Mouse (Mus musculus) embryo, embryonic 9.5 days (tissue): Measurements from ENCODE around the gene Tigar.

Source experiments
- DNase-seq: peaks from one replicate; pipeline ENCODE4 v3.0.0-alpha.2; 2017; ENCODE audit errors: extremely low spot score

The Tigar gene

DNA sequence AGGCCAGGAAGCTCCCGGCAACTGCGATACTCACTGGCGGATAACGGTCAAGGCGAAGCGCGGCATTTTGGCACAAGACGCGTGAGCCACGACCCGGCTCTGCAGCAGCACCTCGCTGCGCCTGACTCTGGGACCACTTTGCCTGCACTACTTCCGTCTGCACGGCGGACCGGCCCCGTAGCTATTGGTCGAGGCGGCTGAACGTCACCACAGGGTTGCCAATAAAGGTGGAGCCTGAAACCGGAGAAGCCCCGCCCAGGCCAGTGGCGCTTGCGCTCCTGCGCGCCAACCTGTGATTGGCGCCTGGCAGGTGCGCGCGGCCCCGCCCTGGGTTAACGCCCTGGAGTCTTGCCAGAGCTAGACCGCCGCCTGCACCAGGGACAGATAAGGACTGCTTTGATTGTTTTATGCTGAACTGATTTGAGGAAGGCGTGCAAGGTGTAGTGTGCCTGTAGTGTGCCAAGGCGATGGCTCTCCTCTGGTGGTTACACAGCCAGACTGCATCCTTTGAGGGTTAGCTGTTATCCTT, at the start of gene Tigar:
TSS of gene Tigar (minus strand) at position 156 of the 529 bp plus-strand sequence.
- peak; percentile 89 for DNase-seq

DNA sequence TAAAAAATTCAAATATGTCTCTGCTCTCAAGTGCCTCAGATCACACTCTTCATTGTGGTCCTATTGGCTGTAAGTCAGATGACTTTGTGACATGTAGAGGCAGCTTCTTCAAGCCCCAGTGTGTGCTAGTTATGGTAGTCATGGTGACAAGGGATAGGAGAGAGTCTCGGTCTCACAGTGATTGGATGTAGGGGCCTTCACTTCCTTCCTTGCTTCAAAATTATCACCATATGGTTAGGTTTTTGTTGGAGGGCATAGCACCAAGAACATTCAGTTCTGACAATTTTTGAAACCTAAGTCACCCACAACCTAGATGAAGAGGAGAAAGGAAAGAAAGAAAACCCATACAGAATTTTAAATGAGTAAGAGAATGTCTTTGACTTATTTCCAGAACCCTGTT, 48.0 kb upstream of the Tigar start:
- no peak for DNase-seq

DNA sequence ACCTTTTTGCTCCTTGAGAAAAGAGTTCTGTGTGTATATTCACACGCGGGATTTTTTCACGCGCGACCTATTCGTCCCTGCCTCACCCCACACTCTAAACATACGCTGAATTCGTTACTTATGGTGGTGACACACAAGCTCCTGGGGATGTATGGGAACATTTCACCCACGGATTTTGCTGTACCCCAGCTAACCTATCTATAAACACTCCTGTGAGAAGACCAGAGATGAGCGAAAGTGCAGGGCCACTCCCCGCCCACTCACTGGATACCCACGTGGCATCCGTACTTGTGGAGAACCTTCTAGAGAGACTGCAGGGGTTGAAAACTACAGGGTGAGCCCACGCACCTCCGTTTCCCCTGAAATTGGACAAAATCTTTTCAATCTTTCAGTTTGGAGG, 46.1 kb upstream of the Tigar start:
- no peak for DNase-seq

DNA sequence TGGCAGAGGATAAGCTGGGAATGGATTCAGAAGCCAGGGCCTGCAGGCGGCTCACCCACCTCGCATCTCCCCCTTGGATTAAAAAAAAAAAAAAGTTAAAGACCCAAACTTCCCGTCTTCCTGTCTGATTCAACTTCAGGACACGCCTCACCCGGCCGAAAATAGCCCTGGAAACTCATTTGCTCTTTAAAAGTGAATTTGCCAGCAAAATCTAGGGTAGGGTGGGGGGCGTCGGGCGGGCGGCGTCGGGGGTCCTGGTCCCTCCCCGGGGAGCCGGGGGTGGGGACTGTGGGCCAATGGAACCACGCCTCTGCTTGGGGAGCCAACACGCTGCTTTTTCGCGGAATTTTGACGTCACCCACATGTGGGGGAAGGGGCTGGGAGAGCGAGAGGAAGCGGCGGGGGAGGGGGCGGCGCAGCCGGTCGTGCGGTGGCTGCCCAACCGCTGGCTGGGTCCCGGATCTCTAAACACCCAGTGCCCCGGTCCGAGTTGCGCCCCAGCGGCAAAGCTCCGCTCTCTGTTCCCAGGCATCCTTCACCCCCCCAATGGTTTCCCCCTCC, 45.4 kb upstream of the Tigar start:
- DNase-seq, result peak; percentile 94

DNA sequence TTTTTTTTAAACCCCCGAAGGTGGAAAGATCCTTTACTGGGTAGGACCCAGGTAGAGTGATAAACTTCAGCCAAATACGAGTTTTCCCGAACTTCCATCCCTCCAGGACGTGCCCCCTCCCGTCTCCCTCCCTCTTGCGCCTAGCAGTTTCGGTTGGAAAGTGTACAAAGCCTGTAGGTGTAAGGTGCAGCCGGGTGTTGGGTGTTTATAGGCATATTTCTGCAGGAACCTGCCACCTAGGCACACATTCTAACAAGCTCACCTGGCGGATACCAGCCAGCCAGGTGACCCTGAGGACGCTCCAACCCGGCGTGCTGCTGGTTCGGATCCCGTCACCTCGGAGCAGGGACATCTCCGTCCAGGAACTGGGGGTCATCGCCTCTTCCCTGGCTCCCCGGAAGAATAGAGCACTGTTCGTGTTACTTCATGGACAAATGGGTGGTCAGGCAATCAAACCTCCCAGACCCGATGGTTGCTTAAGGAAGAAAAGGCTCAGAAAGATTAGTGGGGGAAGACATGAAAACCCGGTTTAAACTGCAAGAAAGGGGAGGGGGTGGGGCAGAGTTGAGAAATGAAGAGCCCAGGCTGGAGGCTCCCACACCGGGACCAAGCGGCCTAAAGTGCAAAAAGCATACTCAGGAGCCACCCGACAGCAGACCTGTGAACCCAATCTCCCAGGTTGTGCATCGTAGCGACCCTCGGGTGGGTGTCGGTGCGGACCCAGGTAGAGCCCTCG, 44.8 kb upstream of the Tigar start:
- no peak for DNase-seq

DNA sequence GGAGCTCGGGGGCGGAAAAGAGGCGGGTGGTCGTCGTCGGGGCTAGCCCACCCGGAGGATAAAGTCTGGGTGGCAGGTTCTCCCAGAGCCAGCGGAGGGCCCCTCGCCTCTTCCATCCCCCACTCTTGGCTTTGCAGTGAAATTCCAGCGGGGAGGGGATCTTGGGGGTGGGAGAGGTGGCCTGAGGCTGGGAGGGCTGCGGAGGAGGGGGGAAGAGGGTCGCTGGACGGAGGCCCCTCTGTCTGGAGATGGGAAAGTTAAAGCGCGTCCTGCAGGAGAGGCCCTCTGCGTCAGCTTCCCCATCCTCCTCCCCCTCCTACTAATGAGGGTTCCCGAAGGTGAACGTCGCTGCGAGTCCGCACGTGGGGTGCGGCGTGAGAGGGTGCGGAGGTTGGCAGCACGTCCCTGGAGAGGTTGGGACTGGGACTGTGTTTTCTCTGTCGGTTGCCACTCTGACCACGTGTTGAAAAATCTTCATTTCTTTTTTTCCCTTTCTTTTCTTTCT, 44.0 kb upstream of the Tigar start:
- peak; percentile 84 for DNase-seq

DNA sequence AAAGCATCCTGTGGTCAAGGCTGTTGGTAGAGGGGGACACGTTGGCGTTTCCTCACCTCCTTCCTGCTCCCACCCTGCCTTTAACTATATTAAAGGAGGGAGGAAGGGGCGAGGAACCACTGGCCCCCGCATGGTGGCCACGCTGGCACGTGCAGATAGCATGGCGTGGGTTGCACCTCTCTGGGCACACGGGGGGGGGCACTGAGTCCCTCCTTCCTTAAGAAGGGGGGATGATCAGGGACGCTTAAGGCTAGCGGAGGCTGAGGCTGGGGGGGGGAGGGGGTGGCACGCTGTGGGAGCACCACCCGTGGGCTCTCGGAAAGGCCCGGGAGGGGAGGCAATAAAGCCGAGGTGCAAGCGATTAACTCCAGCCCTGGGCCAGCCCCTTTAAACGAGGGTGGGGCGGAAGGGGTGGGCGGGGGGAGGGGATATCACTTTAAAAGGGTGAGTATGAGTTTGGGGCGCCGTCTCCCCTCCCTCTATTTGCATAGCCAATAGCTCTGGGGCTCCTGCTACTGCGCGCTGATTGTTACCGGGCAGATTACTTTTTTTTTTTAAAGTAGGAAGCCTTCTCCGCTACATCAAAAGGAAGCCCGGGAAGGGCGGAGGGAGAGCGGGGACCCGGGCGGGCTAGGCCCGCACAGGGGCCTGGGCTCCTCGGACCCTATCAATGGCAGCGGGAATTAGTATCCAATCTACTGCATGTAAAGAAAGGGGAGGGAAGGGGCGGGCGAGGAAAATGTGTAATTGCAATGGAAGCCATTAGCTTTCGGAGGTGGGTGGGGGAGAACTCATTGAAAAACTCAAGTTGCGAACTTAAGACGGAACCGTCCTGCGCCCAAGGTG, 43.0 kb upstream of the Tigar start, which contains the start of gene Ccnd2:
TSS of gene Ccnd2 (minus strand) at position 88 of the 846 bp plus-strand sequence.
- peak; percentile 89 for DNase-seq

DNA sequence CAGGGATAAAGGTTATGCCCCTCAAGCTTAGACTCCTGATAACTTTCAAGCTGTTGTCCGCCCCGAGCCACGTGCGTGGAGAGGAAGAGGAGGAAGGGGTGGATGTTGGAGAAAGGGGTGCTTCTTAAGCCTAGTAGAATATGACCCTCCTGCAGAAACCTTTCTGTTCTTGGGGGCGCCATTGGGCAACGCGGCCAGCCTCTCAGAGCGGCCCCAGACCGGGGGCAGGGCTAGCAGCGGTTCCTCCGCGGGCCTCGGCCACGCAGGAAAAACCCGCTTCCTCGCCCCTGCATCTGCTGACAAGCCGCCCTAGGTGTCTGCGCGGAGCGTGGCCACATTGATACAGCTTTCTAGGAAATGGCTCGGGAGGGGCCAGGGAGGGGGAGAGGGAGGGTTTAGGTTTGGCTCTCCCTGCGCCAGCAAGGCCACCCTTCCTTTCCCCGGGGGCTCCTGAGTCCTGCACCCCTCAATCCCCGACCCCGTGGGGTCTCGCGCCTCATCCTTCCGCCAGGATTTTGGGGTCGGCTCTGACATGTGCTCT, 42.3 kb upstream of the Tigar start:
- DNase-seq, result peak; percentile 82

DNA sequence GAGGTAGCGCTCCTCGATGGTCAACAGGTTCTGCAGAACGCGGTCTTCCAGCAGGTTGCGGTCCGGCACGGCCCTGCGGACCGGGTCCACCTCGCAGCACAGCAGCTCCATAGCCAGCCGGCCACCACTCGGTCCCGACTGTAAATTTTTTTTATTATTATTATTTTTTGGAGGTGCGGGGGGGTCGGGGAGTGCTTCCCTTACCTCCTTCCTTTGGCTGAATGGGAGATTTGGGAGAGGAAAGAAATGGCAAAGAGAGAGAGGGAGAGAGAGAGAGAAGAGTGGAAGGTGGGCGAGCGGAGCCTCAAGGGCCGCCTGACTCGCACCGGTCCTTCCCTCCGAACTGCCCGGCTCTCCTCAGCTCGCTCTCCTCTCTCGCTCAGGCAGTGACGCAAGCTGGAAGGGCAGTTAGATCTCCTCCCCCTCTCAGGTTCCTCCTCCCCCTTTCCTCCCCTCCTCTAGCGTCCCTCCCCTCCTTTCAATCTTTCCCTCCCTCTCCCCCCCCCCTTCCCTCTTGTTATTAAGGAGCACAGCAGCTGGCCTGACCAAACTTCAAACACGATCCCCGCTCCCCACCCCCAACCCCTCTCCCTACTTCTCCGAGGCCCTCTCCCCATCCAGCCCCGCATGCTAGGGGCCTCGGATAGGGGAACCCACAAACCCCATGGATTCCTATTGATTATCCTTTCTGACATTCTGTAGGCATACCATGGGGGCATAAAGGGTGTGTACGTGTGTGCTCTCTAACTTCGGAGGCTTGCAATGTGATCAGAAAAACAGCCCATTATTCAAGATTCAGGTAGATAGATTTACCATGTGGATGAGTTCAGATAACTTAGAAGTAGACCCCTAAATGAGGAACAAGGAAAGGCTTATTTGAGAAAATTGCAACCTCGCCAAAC, 41.6 kb upstream of the Tigar start:
- peak; percentile 92 for DNase-seq

DNA sequence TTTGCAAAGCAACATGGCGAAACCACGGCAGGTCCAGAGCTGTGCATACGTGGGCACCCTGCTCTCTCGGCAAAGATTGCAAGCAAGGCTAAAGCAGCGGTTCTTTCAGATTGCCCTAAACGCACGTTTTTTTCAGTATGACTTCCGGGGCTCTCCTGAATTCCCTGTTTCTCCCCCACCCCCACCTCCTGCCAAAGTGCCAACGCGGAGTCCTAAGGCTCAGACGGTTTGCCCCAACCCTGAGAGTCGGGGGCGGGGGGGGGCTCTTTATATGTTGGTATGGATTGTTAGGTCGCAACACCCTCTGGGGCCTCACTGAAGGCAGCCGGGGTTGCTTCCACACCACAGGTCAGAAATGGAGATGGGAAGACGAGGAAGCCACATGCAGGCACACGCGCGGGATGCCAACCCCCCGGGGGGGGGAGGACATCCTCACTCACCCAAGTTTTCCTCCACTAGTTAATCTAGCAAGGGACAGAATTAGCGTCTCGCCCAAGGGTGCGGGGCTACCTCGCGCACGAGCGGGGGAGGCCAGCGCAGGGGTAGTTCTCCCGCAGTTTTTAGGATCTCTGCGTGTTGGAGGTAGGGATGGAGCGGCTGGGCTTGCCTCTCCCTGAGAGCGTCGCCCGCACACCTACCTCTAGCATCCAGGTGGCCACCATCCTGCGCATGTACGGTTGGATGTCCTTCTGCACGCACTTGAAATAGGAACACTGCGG, 40.7 kb upstream of the Tigar start:
- DNase-seq, result peak; percentile 66

DNA sequence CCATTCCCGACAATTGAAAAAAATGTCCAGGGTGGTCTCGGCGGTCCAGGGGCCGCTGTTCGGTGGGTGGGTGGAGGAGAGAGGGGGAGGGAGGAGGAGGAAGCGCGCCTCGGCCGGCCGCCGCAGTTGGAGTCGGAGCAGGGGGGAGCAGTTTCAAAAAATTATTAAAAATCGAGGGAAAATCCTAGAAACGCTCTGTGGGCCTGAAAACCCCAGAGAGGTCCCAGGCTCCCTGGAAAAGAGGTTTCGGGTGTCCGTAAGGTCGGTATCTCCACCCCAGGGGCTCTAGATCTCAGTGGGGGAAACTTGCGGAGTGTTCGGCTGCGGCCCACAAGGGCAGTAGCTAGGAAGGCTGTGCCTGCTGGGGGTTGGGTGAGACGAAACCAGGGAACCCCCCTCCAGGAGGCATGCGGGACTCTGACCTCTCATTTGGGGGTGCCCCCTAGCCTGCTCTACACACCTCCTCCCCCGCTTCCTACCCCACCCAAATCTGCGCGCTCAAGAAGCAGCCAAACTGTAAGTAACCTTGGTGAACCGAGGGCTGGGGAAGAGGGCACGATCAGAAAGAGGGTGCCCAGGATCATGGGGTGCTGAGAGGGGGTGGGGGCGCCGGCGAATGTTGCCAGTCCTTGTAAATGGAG, 40.1 kb upstream of the Tigar start:
- peak; percentile 64 for DNase-seq

DNA sequence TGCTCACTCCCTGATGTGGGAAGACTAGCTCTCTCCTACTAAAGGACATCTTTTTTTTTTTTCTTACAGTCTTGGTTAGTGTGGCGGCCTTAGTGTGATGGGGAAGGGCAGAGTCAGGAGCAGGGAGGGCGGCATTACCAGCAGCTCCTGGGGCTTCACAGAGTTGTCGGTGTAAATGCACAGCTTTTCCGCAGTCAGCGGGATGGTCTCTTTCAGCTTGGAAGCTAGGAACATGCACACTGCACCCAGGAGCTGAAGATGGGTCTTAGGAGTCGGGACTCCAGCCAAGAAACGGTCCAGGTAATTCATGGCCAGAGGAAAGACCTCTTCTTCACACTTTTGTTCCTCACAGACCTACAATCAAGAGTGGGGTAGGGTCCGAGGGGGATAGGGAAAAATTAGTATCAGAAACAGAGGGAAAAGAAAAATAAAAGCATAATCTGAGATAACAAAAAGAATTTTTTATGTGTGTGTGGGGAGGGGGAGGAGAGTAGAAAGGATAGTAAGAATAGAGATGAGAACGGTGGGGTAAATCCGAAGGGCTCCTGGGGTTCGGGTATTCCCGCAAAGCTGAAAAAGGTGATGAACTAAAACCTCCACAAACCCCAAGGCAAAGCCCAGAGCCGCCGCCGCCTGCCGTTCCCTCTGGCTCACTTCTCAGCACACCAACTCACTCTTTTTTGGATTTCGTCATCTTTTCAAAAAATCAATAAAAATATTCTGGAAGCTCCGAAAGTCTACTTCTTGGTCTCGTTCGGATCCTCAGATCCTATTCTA, 39.4 kb upstream of the Tigar start:
- peak; percentile 47 for DNase-seq

DNA sequence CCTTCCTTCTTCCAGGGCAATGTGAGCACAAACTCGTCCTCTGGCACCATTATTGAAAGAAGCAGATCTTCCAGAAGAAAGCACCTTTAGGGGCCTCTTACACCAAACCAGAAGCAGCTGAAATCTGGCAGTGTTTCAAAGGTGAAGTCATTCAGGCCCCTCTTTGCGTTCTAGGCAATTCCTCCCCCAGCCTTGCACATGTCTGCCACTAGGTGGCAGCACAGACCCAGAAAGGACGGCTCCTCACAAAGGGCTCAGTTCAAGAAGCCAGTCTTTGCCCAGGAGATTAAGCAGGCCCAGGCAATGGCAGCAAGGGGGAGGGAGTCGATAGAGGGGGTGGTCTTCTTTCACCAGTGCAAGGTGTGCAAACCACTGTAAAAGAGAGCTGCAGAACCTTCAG, 38.3 kb upstream of the Tigar start:
- DNase-seq, result peak; percentile 90

DNA sequence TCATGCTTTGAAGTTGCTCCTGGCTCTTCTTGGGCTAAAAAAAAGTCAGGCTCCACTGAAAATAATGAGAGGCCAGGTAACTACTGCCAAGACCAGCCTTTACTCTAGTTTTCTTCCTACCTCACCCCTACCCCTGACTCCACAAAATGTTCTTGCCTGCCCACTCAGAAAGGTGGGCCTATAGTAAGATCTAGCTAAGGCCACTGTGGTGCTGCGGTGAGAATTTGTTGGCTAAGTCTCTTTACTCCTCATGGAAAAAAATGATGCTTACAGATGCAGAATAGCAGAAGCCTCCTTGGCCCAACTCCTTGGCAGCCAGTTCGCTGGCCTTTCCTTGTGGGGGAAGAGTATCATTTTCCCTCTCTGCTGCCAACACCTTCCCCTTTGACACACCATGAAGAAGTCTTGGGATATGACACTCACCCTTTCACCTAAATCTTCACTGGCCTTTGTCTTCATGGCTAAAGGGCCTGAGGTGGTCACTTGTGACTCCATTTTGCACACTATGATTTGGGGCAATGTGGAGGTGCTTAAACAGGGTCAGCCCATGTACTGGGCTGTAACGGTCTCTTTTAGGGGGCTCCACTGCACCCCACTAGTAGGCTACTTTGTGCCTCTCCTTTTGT, 37.1 kb upstream of the Tigar start:
- no peak for DNase-seq

DNA sequence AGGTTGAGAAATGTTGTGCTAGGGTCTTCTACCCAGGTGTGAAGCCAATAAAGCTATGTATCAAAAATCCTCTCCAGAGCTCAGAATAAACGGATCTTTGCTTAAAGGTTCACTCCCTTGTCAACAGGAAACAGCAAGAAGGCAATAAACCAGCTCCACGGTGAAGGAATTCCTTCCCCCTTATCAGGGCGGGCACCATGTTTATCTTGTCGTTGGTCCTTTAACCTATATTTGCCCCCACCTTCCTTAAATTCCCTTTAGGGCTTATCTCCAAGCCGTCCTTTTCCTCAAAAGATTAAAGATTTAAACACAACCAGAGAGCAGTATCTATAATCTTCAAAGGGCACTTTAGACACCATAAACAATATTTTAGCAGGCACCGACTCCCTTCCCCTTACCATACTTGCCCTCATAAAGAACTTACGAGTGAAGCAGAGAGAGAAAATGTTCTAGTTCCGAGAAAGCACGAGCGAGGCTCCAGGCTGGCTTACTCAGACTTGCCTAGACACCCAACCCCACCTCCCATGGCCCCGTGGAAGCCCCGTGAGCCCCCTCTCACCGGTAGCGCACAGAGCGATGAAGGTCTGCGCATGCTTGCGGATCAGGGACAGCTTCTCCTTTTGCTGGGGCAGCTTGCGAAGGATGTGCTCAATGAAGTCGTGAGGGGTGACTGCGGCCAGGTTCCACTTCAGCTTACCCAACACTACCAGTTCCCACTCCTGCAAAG, 36.3 kb upstream of the Tigar start:
- no peak for DNase-seq

DNA sequence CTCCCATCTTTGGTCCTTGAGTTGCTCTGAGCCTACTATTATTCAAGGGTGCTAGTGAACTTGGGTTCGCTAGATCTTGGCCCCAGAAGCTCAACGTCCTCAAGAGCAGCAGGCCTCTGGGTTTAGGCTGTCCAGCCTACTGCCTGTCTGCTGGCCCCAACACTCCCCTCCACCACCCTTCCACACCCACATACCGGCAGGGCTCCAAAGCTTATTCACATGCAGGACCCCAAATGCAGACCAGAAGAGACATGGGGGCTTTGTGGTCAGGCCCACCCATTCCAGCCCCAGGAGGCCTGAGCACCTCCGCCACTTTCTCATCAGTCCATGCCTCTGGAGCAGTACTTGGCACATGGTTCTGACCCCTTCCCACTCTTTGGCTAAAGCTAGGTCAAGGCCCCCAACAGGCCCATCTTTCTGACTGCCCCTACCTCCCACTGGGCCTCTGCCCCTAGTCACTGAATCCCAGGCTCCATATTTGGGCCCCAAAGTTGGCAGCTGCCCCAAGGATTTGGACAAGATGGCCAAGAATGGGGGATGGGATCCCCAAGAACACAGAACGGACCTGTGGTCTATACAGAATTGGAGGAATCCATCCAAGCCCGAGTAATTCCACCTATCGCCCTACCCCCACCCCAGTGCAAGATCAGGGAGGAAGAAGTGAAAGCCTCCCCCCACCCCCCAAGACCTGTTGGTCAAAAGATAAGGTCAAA, 34.4 kb upstream of the Tigar start:
- no peak for DNase-seq

DNA sequence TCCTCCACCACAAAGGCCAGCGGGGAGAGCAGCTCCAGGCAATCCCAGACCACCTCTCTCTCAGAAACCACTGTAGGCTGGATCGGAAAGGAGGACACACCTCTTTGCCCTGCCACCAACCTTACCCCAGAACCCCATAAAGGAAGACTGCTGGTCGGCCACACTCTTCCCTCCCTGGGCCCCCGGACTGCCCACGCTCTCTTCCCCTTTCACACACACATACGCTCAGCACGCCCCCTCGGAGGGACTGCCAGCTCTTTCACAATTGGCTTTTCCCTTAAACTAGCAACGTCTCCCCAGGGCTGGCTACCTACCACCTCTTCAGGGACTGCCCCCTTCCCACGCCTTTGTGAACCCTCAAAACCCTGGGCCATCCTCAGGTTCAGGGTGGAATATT, 33.8 kb upstream of the Tigar start:
- DNase-seq, result no peak
